Mouse (Mus musculus) liver, embryonic 11.5 days (tissue): Measurements from ENCODE around the gene Stxbp6. TPM values are rescaled to one million over a fixed set of nuclear protein-coding genes. Genes with fewer than 3 reads are reported as not detected.

Source experiments
- ATAC-seq: fragments of 200-750 bp; cut with Nextera tagmentation; replicated peaks from 2 replicates; pipeline ENCODE4 v1.8.0; 2017; ENCODE audit warnings: moderate number of reproducible peaks, mild to moderate bottlenecking, moderate TSS enrichment, moderate library complexity; ENCODE audit not compliant: low FRiP score
- DNase-seq: peaks from one replicate; pipeline ENCODE4 v3.0.0-alpha.2; 2017; ENCODE audit warnings: low spot score
- H3K27ac ChIP-seq: fragments of 300-500 bp; sonication (generic); 2 replicates; pipeline ENCODE4 v1.5.1; 2014; ENCODE audit warnings: mild to moderate bottlenecking, low read depth, low read length, control low read depth
- H3K27me3 ChIP-seq: fragments of 300-500 bp; sonication (generic); replicated peaks from 2 replicates; pipeline ENCODE4 v1.6.1; 2014; ENCODE audit warnings: low read length, mixed read lengths; ENCODE audit not compliant: control insufficient read depth, insufficient read depth
- H3K36me3 ChIP-seq: fragments of 300-500 bp; sonication (generic); 2 replicates; pipeline ENCODE4 v1.6.1; 2014; ENCODE audit warnings: mild to moderate bottlenecking, low read length, moderate library complexity, mixed read lengths; ENCODE audit not compliant: control insufficient read depth, insufficient read depth
- H3K4me1 ChIP-seq: fragments of 300-500 bp; sonication (generic); replicated peaks from 2 replicates; pipeline ENCODE4 v1.6.1; 2014; ENCODE audit warnings: low read length, mixed read lengths; ENCODE audit not compliant: control insufficient read depth, insufficient read depth
- H3K4me2 ChIP-seq: fragments of 300-500 bp; sonication (generic); 2 replicates; pipeline ENCODE4 v1.6.1; 2014; ENCODE audit warnings: mild to moderate bottlenecking, control low read depth, moderate library complexity
- H3K4me3 ChIP-seq: fragments of 300-500 bp; sonication (generic); 2 replicates; pipeline ENCODE4 v1.5.1; 2014; ENCODE audit warnings: low read depth, low read length, control low read depth
- H3K9ac ChIP-seq: fragments of 300-500 bp; sonication (generic); 2 replicates; pipeline ENCODE4 v1.6.1; 2014; ENCODE audit warnings: low read depth, low read length, control low read depth
- H3K9me3 ChIP-seq: fragments of 300-500 bp; sonication (generic); 2 replicates; pipeline ENCODE4 v1.6.1; 2016; ENCODE audit warnings: low read length, inconsistent platforms, mixed read lengths; ENCODE audit not compliant: control insufficient read depth
- WGBS: fragments of 180-500 bp; shearing (Covaris S2); extraction: QIAGEN DNeasy Blood & Tissue Kit; methylation state at CpG from one replicate; pipeline ENCODE4 v1.1.7; 2014; 5-methylcytosine and 5-hydroxymethylcytosine counted together
- polyA plus RNA-seq: library from polyadenylated mRNA; unstranded; fragments of >200 nt; fragmentation: Nextera tagmentation; extraction: Ambion mirVana; gene quantifications from 2 replicates; pipeline ENCODE4 v1.2.1, GENCODE M21; 2014

The Stxbp6 gene
- polyA plus RNA-seq, 1 experiment from 2014 or later = 9.2 TPM

DNA sequence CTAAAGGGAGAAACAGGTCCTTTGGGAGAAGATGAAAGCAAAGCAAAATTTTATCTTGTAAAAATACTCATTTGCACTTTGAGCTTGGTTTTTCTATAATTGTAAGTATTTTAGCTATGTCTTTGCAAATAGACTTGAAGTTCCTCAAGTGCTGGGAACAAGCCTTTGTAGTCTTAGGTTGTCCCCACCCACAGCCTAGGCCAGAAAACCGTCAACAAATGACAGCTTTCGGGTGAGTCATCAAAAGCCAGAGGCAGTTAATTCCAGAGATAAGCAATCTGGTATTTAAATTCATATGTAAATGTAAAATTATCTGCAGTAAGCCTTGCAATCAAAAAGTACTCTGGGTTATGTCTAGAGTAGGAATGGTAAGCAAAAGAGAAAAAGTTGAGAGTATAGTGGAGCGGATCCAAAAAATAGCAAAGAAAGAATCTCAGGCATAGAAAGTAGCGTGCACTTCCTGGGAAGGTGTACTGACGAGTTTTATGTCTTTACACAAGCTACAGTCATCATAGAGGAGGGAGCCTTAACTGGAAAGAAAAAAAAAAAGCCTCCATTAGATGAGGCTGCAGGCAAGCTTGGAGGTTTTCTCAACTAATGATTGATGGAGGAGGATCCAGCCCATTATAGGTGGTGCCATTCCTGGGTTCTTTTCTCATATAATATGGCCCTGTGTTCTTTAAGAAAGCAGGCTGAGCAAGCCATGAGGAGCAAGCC lies 5.7 kb upstream of the Stxbp6 start:
- DNase-seq (no peak), ATAC-seq (no peak)
- no peak overlapping the region for H3K4me2 ChIP-seq
- H3K36me3 ChIP-seq = no peaks in the 10 kb centered on the region
- H3K9me3 ChIP-seq = no peaks in the 10 kb centered on the region
- peaks cover 2% of the 10 kb centered on the region for H3K27me3 ChIP-seq
- H3K4me3 ChIP-seq = no peak overlapping the region
- no peak overlapping the region for H3K27ac ChIP-seq
- H3K9ac ChIP-seq = no peak overlapping the region
- 60% methylated on average over 5 of the region's 5 CpGs for WGBS
- H3K4me1 ChIP-seq = no peaks in the 10 kb centered on the region

DNA sequence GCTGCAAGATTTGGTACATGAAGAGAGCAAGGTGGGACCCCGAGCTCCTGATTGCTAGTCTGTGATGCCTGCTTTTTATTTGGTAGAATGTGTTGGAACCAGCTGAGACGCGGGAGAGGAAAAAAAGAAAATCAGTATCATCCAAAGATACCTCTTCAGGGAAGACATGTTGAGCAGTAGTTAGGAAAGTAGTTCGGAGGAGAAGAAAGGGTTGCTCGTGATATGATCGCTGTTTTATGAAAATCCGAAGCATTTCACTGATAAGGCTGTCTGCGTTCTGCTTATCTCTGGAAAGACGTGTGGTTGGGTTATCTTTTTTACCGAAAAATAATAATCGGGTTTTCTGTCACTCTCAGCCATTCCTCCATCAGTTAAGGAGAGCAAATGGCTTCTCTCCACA lies 1.1 kb upstream of the Stxbp6 start:
- ATAC-seq = no peak
- WGBS = 44% methylated on average over 11 of the region's 11 CpGs
- H3K4me2 ChIP-seq = peak overlapping the region; percentile 71; the same call in 1 of the 2 replicates
- peaks cover 31% of the 10 kb centered on the region for H3K27me3 ChIP-seq
- no peak overlapping the region for H3K27ac ChIP-seq
- H3K36me3 ChIP-seq = no peaks in the 10 kb centered on the region
- H3K4me3 ChIP-seq = no peak overlapping the region
- DNase-seq = no peak
- no peaks in the 10 kb centered on the region for H3K9me3 ChIP-seq
- no peak overlapping the region for H3K9ac ChIP-seq
- no peaks in the 10 kb centered on the region for H3K4me1 ChIP-seq

DNA sequence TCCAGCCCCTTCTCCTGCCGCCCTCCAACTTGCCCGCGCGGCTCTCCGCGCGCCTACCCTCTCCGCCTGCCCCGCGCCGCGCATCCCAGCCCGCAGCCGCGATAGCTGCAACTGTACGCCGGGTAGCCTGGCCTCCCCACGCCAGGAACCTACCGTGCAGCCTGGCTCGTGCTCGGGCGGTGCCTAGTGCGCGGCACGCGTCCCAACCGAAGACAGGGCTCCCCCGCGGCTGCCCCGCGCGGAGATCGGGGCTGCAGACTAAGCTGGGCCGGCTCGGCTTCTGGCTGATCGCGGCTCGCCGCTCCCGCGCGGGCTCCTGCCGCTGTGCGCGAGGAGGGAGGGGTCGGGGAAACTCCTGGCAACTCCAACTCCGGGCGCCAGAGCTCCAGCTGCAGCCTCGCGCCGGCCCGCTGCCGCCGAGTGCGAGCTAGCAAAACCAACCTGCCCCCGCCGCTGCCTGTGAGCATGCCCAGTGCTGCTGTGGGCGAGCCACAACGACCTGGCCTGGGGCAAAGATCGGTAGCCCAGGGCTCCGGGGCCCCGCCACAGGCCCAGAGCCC lies 387 bp downstream of the Stxbp6 start:
- Histone ChIP-seq H3K36me3 (no peaks in the 10 kb centered on the region), H3K4me1 (no peaks in the 10 kb centered on the region), H3K4me3 (peak overlapping the region; percentile 55), H3K9ac (peak overlapping the region; percentile 62), H3K4me2 (peak overlapping the region; percentile 71), H3K27me3 (peaks cover 31% of the 10 kb centered on the region), H3K9me3 (no peaks in the 10 kb centered on the region), H3K27ac (peak overlapping the region; percentile 61)
- under 1% methylated on average over 61 of the region's 62 CpGs for WGBS
- peak; percentile 66 for DNase-seq
- ATAC-seq = peak; percentile 61

- H3K9ac ChIP-seq = peak overlapping the region; percentile 62
- no peaks in the 10 kb centered on the region for H3K4me1 ChIP-seq
- H3K27ac ChIP-seq = peak overlapping the region; percentile 61; the same call in 1 of the 2 replicates
- whole genome bisulfite sequencing = 2% methylated on average over 28 of the region's 28 CpGs
- H3K4me3 ChIP-seq = peak overlapping the region; percentile 55
- H3K4me2 ChIP-seq = peak overlapping the region; percentile 71
- no peaks in the 10 kb centered on the region for H3K36me3 ChIP-seq
- DNase-seq (peak; percentile 54), ATAC-seq (peak; percentile 30; the same call in 1 of the 2 replicates)
- H3K27me3 ChIP-seq = peaks cover 31% of the 10 kb centered on the region
- no peaks in the 10 kb centered on the region for H3K9me3 ChIP-seq
Observed at GRCm38 (mm10) chr12:45073331-45074041, 1.0 kb downstream of the Stxbp6 start.

GRCm38 (mm10) chr12:45072185-45072584 lies 2.3 kb downstream of the Stxbp6 start:
- H3K4me1 ChIP-seq = no peaks in the 10 kb centered on the region
- ATAC-seq (no peak), DNase-seq (no peak)
- H3K27me3 ChIP-seq = peaks cover 31% of the 10 kb centered on the region
- H3K27ac ChIP-seq = no peak overlapping the region
- H3K9me3 ChIP-seq = no peaks in the 10 kb centered on the region
- no peak overlapping the region for H3K4me3 ChIP-seq
- 58% methylated on average over 3 of the region's 3 CpGs for WGBS
- peak overlapping the region; percentile 14 for H3K4me2 ChIP-seq
- no peaks in the 10 kb centered on the region for H3K36me3 ChIP-seq
- no peak overlapping the region for H3K9ac ChIP-seq

GRCm38 (mm10) chr12:45070186-45070585 lies 4.3 kb downstream of the Stxbp6 start:
- WGBS = 53% methylated on average over 9 of the region's 9 CpGs
- H3K9me3 ChIP-seq = no peaks in the 10 kb centered on the region
- no peak for ATAC-seq
- H3K4me2 ChIP-seq = peak overlapping the region; percentile 14; the same call in 1 of the 2 replicates
- no peaks in the 10 kb centered on the region for H3K36me3 ChIP-seq
- H3K4me1 ChIP-seq = no peaks in the 10 kb centered on the region
- H3K4me3 ChIP-seq = no peak overlapping the region
- no peak for DNase-seq
- H3K27me3 ChIP-seq = peaks cover 28% of the 10 kb centered on the region
- H3K27ac ChIP-seq = no peak overlapping the region
- H3K9ac ChIP-seq = no peak overlapping the region

DNA sequence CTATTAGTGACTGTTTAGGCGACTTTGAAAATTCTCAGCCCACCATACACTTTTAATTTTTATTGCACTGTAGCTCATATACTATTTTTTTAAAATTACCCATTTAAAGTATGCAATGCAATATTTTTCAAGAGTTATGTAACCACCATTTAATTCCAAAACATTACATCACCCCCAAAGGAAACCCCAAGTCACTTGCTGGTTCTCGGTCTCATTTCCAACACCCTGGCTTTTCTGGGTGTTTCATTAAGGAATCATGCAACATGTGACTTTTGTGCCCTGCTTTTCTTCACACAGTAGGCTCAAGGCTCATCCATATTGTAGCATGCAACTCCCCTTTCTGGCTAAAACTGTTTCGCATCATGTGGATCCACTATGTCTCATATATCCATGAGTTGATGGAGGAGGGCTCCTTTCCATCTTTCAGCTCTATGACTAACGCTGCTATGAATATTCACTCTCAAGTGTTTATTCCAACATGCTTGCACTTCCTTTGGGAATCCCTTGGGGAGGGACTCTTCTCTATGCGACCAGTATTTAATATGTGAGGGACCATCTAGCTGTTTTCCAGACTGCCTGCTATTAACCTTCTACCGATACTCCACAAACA lies 6.3 kb downstream of the Stxbp6 start:
- Histone ChIP-seq H3K27ac (no peak overlapping the region), H3K36me3 (no peaks in the 10 kb centered on the region), H3K4me2 (no peak overlapping the region), H3K4me3 (no peak overlapping the region), H3K27me3 (peaks cover 10% of the 10 kb centered on the region), H3K9me3 (no peaks in the 10 kb centered on the region), H3K9ac (no peak overlapping the region), H3K4me1 (no peaks in the 10 kb centered on the region)
- 72% methylated on average over 6 of the region's 6 CpGs for WGBS
- no peak for ATAC-seq
- DNase-seq = no peak

- 26% methylated on average over 3 of the region's 3 CpGs for WGBS
- peaks cover 5% of the 10 kb centered on the region; the same call in 1 of the 2 replicates for H3K27me3 ChIP-seq
- no peaks in the 10 kb centered on the region for H3K4me1 ChIP-seq
- DNase-seq (no peak), ATAC-seq (no peak)
- H3K4me3 ChIP-seq = no peak overlapping the region
- no peak overlapping the region for H3K27ac ChIP-seq
- H3K4me2 ChIP-seq = no peak overlapping the region
- no peaks in the 10 kb centered on the region for H3K9me3 ChIP-seq
- no peak overlapping the region for H3K9ac ChIP-seq
- no peaks in the 10 kb centered on the region for H3K36me3 ChIP-seq
Observed at GRCm38 (mm10) chr12:45067686-45068085, 6.8 kb downstream of the Stxbp6 start.
